Mouse (Mus musculus) forebrain, embryonic 12.5 days (tissue): ENCODE measurements at regions not wholly inside any gene's neighbourhood (a gene's known extent, or its start where the extent isn't known, plus 50 kb on each side); places are given as distances from the start of the nearest gene placed in this dataset.
"Not testable (repeated sequence)": the region's sequence is repeated elsewhere in the genome, so short reads cannot be mapped to it uniquely, and the experiment has no call there.

Source experiments
- ATAC-seq: fragments of 200-750 bp; cut with Nextera tagmentation; 2 replicates; pipeline ENCODE4 v1.8.0; 2017; ENCODE audit warnings: moderate TSS enrichment; ENCODE audit not compliant: low FRiP score
- H3K27ac ChIP-seq: fragments of 300-500 bp; sonication (generic); 2 replicates; pipeline ENCODE4 v1.5.1; 2016; ENCODE audit warnings: mild to moderate bottlenecking
- H3K27me3 ChIP-seq: fragments of 300-500 bp; sonication (generic); 2 replicates; pipeline ENCODE4 v1.6.1; 2016; ENCODE audit warnings: mild to moderate bottlenecking
- H3K36me3 ChIP-seq: fragments of 300-500 bp; sonication (generic); replicated peaks from 2 replicates; pipeline ENCODE4 v1.6.1; 2016; ENCODE audit warnings: mild to moderate bottlenecking
- H3K4me1 ChIP-seq: fragments of 300-500 bp; sonication (generic); 2 replicates; pipeline ENCODE4 v1.6.1; 2016
- H3K4me2 ChIP-seq: fragments of 300-500 bp; sonication (generic); 2 replicates; pipeline ENCODE4 v1.6.1; 2016; ENCODE audit warnings: mild to moderate bottlenecking, moderate library complexity
- H3K4me3 ChIP-seq: fragments of 300-500 bp; sonication (generic); replicated peaks from 2 replicates; pipeline ENCODE4 v1.5.1; 2016; ENCODE audit warnings: mild to moderate bottlenecking
- H3K9ac ChIP-seq: fragments of 300-500 bp; sonication (generic); 2 replicates; pipeline ENCODE4 v1.6.1; 2016; ENCODE audit warnings: mild to moderate bottlenecking
- H3K9me3 ChIP-seq: fragments of 300-500 bp; sonication (generic); 2 replicates; pipeline ENCODE4 v1.6.1; 2016
- WGBS: fragments of 180-500 bp; shearing (Covaris S2); methylation state at CpG from one replicate; pipeline ENCODE4 v1.1.7; 2016; 5-methylcytosine and 5-hydroxymethylcytosine counted together

GRCm38 (mm10) chr12:113413996-113414395 is 75.3 kb upstream of the Adam6b start:
- 62% methylated on average over 1 of the region's 1 CpGs for WGBS
- Histone ChIP-seq H3K9me3 (peaks cover 17% of the 10 kb centered on the region; the same call in 1 of the 2 replicates), H3K36me3 (no peaks in the 10 kb centered on the region), H3K9ac (no peak overlapping the region), H3K4me3 (no peak overlapping the region), H3K27ac (no peak overlapping the region), H3K4me1 (no peaks in the 10 kb centered on the region), H3K27me3 (no peaks in the 10 kb centered on the region), H3K4me2 (no peak overlapping the region)
- ATAC-seq = no peak

- Histone ChIP-seq H3K27ac (no peak overlapping the region), H3K9ac (no peak overlapping the region), H3K9me3 (peaks cover 18% of the 10 kb centered on the region; the same call in 1 of the 2 replicates), H3K4me3 (no peak overlapping the region), H3K27me3 (no peaks in the 10 kb centered on the region), H3K4me1 (no peaks in the 10 kb centered on the region), H3K36me3 (no peaks in the 10 kb centered on the region), H3K4me2 (no peak overlapping the region)
- no peak for ATAC-seq
- 50% methylated on average over 1 of the region's 1 CpGs for WGBS
Measured at GRCm38 (mm10) chr12:113417521-113417920, 71.8 kb upstream of the Adam6b start.

GRCm38 (mm10) chr12:113418731-113419402 is 70.4 kb upstream of the Adam6b start:
- H3K4me3 ChIP-seq = no peak overlapping the region
- H3K27ac ChIP-seq = no peak overlapping the region
- H3K9ac ChIP-seq = no peak overlapping the region
- H3K4me2 ChIP-seq = no peak overlapping the region
- no peaks in the 10 kb centered on the region for H3K27me3 ChIP-seq
- H3K4me1 ChIP-seq = no peaks in the 10 kb centered on the region
- 0 out of 2 replicates have a peak, but pooled peaks cover 14% of the 10 kb centered on the region for H3K9me3 ChIP-seq
- no peak for ATAC-seq
- 88% methylated on average over 5 of the region's 5 CpGs for WGBS
- H3K36me3 ChIP-seq = no peaks in the 10 kb centered on the region

- Histone ChIP-seq H3K9me3 (0 out of 2 replicates have a peak, but pooled peaks cover 18% of the 10 kb centered on the region), H3K9ac (no peak overlapping the region), H3K4me2 (no peak overlapping the region), H3K4me1 (no peaks in the 10 kb centered on the region), H3K27ac (no peak overlapping the region), H3K4me3 (no peak overlapping the region), H3K36me3 (no peaks in the 10 kb centered on the region), H3K27me3 (no peaks in the 10 kb centered on the region)
- WGBS = 86% methylated on average over 9 of the region's 9 CpGs
- ATAC-seq = no peak
Measured at GRCm38 (mm10) chr12:113420721-113421305, 68.5 kb upstream of the Adam6b start.

GRCm38 (mm10) chr12:113421716-113422595 is 67.4 kb upstream of the Adam6b start:
- H3K27me3 ChIP-seq = no peaks in the 10 kb centered on the region
- no peaks in the 10 kb centered on the region for H3K36me3 ChIP-seq
- no peak overlapping the region for H3K9ac ChIP-seq
- H3K9me3 ChIP-seq = 0 out of 2 replicates have a peak, but pooled peaks cover 17% of the 10 kb centered on the region
- H3K4me2 ChIP-seq = no peak overlapping the region
- no peak for ATAC-seq
- no peak overlapping the region for H3K4me3 ChIP-seq
- no peaks in the 10 kb centered on the region for H3K4me1 ChIP-seq
- WGBS = 88% methylated on average over 16 of the region's 16 CpGs
- no peak overlapping the region for H3K27ac ChIP-seq

GRCm38 (mm10) chr12:113422736-113423254 is 66.5 kb upstream of the Adam6b start:
- 88% methylated on average over 5 of the region's 5 CpGs for WGBS

GRCm38 (mm10) chr12:113423736-113424597 is 65.3 kb upstream of the Adam6b start:
- no peak overlapping the region for H3K9ac ChIP-seq
- H3K4me3 ChIP-seq = no peak overlapping the region
- H3K4me2 ChIP-seq = no peak overlapping the region
- no peaks in the 10 kb centered on the region for H3K4me1 ChIP-seq
- no peak for ATAC-seq
- H3K27ac ChIP-seq = no peak overlapping the region
- H3K9me3 ChIP-seq = 0 out of 2 replicates have a peak, but pooled peaks cover 15% of the 10 kb centered on the region
- H3K36me3 ChIP-seq = no peaks in the 10 kb centered on the region
- 88% methylated on average over 6 of the region's 6 CpGs for WGBS
- no peaks in the 10 kb centered on the region for H3K27me3 ChIP-seq

More at GRCm38 (mm10) chr12:113422736-113423254, 66.5 kb upstream of the Adam6b start:
- Histone ChIP-seq H3K9ac (no peak overlapping the region), H3K36me3 (no peaks in the 10 kb centered on the region), H3K4me1 (no peaks in the 10 kb centered on the region), H3K9me3 (0 out of 2 replicates have a peak, but pooled peaks cover 15% of the 10 kb centered on the region), H3K27ac (no peak overlapping the region), H3K27me3 (no peaks in the 10 kb centered on the region), H3K4me3 (no peak overlapping the region), H3K4me2 (no peak overlapping the region)
- no peak for ATAC-seq

- not testable (repeated sequence) for H3K9ac ChIP-seq, H3K4me1 ChIP-seq, H3K36me3 ChIP-seq, H3K4me2 ChIP-seq, H3K27ac ChIP-seq, ATAC-seq, H3K4me3 ChIP-seq, H3K27me3 ChIP-seq
- H3K9me3 ChIP-seq = 0 out of 2 replicates have a peak, but pooled peaks cover 15% of the 10 kb centered on the region
Measured at GRCm38 (mm10) chr12:113424598-113425208, 64.6 kb upstream of the Adam6b start.

- Histone ChIP-seq H3K36me3 (no peaks in the 10 kb centered on the region), H3K4me2 (no peak overlapping the region), H3K9ac (no peak overlapping the region), H3K27ac (no peak overlapping the region), H3K4me3 (no peak overlapping the region), H3K9me3 (0 out of 2 replicates have a peak, but pooled peaks cover 15% of the 10 kb centered on the region), H3K4me1 (no peaks in the 10 kb centered on the region), H3K27me3 (no peaks in the 10 kb centered on the region)
- 86% methylated on average over 8 of the region's 8 CpGs for whole genome bisulfite sequencing
- ATAC-seq = no peak
Measured at GRCm38 (mm10) chr12:113425209-113426070, 63.9 kb upstream of the Adam6b start.

- H3K27me3 ChIP-seq = no peaks in the 10 kb centered on the region
- H3K36me3 ChIP-seq = no peaks in the 10 kb centered on the region
- no peak overlapping the region for H3K27ac ChIP-seq
- no peaks in the 10 kb centered on the region for H3K4me1 ChIP-seq
- no peak overlapping the region for H3K4me2 ChIP-seq
- H3K4me3 ChIP-seq = no peak overlapping the region
- H3K9ac ChIP-seq = no peak overlapping the region
- no peak for ATAC-seq
- WGBS = 92% methylated on average over 4 of the region's 4 CpGs
- H3K9me3 ChIP-seq = peaks cover 22% of the 10 kb centered on the region
Measured at GRCm38 (mm10) chr12:113426636-113427035, 62.7 kb upstream of the Adam6b start.
